Mouse (Mus musculus) heart, postnatal 14 days (tissue): Measurements from ENCODE around the gene H2-K1. TPM values are rescaled to one million over a fixed set of nuclear protein-coding genes. Genes with fewer than 3 reads are reported as not detected.

Experiments
- DNase-seq, 2 experiments: peaks; one replicate each; pipeline ENCODE4 v3.0.0; 2021 to 2022
- intact Hi-C: fragments of 180-260 bp; cut with DNase I; formaldehyde crosslinking; loops from one replicate; pipeline ENCODE4 v1.15.1; 2025
- long read RNA-seq, 2 experiments: library from polyadenylated mRNA; stranded (forward); transcript quantifications; one replicate each; pipeline ENCODE4 v2.0.0; 2021
- total RNA-seq, 2 experiments: library from RNA; stranded (reverse); gene quantifications; 2 replicates each; pipeline ENCODE4 v1.2.3; 2021

Gene H2-K1
- total RNA-seq = 10 to 100 TPM; 56.5 to 61.2 TPM
- long read RNA-seq, experiment 1, transcript H2-K1-201 (8 exons, 1,619 nt) = minor isoform, 7 of 31 reads
- long read RNA-seq, experiment 1, transcript H2-K1-205 (8 exons, 1,570 nt) = major isoform, 13 of 31 reads
- long read RNA-seq, experiment 1, partial matches to known transcripts = 5 of 31 reads
- long read RNA-seq, experiment 1, other reads (novel, unspliced or antisense) = 5 of 31 reads
- long read RNA-seq, experiment 2, transcript H2-K1-205 (8 exons, 1,570 nt) = major isoform, 13 of 25 reads
- long read RNA-seq, experiment 2, transcript H2-K1-201 (8 exons, 1,619 nt) = minor isoform, 7 of 25 reads
- long read RNA-seq, experiment 2, partial matches to known transcripts = 4 of 25 reads
- long read RNA-seq, experiment 2, other reads (novel, unspliced or antisense) = 1 of 25 reads

- intact Hi-C loops = loop anchor here (5.0 kb wide), 1 partner anchor 33 kb away; no protein-coding TSS in a partner anchor
- DNase-seq = peak; percentile 87 to 92
Observed at GRCm38 (mm10) chr17:34000150-34000537, at the start of gene H2-K1. H2-K1 (minus strand) TSS chr17:34000347.

DNA sequence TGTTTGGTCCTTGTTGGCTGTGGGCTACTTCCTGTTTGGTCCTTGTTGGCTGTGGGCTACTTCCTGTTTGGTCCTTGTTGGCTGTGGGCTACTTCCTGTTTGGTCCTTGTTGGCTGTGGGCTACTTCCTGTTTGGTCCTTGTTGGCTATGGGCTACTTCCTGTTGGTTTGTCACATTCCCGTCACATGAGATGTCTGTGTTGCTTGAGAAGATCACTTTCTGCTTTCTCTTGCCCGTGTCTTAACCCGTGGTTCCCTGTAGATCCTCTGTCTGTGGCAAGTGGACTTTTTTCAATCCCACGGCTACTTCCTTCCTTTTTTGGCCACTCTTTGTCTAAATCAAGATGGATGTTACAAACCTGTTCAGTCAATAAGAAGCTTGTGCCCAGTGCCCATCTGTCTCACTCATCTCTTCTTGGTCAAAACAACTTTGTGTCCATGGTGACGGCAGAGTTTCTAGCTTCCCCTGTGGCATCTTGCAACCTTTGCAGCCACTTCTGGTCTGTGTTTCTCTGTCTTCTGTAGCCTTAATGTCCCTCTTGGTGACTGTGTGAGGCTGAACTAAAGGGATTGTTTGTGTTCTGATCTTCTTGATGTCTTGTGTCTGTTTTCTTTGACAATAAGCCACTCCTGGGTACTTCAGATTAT is 47.4 kb upstream of the H2-K1 start:
- intact Hi-C loops = no loop called here
- no peak for DNase-seq

DNA sequence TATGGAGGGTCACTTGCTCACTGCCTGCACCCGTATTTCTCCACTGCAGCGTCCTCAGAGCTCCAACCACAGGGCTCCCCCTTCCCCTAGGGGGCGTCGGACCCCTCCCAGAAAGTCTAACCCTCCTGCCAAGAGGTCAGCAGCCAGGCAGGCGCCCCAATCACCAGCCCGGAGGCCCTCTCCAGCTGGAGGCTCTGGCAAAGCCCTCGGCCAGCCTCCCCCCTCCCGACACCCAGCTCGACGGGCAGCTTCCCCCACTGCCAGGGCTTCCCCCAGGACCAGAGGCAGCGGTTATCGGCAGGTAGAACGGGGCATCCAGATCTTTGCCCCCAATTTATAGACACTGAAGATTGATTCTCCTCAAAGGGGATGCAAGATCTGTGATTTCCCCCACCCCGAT is 45.8 kb upstream of the H2-K1 start:
- intact Hi-C loops = no loop called here
- DNase-seq = no peak

DNA sequence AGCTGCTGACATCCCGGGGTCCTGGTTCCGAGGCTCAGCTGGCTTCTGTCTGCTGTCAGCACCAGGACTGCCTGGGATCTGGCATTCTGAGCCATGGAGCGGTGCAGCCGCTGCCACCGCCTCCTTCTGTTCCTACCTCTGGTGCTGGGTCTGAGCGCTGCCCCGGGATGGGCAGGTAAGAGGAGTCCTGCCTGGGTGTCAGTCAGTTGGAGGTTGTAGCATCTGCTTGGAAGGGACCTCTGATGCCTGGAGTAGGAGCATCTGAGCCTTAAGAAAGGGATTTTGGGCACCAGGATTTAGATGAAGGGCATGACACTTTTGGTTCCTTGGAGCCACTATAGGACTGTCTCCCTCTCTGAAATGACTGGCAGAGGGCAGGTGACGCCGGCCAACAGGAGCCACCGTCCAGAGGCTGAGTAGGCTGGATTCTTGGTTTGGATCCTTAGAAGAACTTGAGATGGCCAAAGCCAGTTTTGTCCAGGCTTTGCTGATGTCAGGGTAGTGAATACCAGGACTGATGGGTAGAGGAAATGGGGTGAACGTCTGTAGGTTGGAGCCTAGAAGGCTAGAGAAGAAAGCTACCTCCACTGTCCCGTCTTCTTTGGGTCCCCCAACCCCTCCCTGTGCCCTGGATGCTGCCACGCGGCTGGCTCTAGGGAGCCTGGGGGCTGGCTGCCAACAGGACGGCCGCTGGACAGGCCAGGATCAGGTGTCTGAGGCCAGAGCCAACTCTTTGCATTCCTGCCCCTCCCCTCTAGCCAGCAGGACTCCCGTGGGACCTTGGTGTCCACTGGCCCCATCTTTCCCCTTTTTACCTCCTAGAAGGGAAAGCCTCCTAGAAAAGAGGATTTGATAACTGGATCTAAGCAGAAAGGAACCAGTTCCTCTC is 39.7 kb upstream of the H2-K1 start:
- intact Hi-C loops = no loop called here

GRCm38 (mm10) chr17:34038878-34039561 is 38.9 kb upstream of the H2-K1 start, which contains the start of gene Col11a2:
Col11a2 (plus strand) TSS chr17:34039437.
- DNase-seq = no peak
- intact Hi-C loops = no loop called here

More for the DNA sequence above, 39.7 kb upstream of the H2-K1 start:
- DNase-seq = peak; percentile 68 to 74

DNA sequence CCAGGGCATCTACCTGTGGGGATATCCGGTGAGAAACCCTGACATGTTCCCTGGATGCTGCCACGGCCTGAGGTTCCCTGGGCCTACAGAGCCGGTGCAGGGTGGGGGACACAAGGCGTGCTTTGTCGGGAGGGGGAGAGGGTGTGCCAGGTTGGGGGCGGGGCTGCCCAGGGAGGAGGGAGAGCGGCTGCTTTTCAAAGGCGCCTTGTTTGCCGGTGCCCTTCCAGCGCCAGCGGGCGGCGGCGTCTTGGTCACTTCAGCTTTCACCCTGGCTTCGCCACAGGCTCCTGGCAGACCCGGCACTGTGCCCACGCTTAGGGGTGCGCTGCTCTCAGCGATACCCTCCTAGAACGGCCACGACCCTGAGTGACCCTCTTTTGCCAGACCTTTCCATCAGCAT is 38.3 kb upstream of the H2-K1 start:
- DNase-seq = no peak
- intact Hi-C loops = no loop called here

- intact Hi-C loops = no loop called here
- DNase-seq = no peak
Observed at GRCm38 (mm10) chr17:34037241-34037640, 37.1 kb upstream of the H2-K1 start.

- intact Hi-C loops = no loop called here
- peak in 1 of 2 experiments; percentile 58 for DNase-seq
Observed at GRCm38 (mm10) chr17:34036647-34037046, 36.5 kb upstream of the H2-K1 start.

GRCm38 (mm10) chr17:34035517-34035916 is 35.4 kb upstream of the H2-K1 start:
- no peak for DNase-seq

DNA sequence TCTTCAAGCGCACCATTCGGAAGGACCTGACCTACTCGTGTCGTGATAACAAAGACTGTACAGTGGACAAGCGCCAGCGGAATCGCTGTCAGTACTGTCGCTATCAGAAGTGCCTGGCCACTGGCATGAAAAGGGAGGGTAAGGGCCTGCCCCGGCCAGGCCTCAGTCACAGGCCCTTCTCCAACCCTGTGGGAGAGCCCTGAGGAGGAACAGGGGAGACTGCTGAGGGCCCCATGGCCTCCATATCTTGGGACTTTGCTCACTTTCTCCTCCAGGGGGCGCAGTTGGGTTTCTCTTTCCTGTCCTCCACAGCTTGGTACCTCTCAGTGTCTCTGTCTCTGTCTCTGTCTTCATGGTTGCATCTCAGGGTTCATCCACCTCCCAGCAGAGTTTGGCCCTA is 33.9 kb upstream of the H2-K1 start:
- intact Hi-C loops = loop anchor here (5.0 kb wide), 1 partner anchor 83 kb away; the partner anchor contains the start of gene H2-DMa
- peak; percentile 69 to 80 for DNase-seq

More at GRCm38 (mm10) chr17:34035517-34035916, 35.4 kb upstream of the H2-K1 start:
- intact Hi-C loops = no loop called here

DNA sequence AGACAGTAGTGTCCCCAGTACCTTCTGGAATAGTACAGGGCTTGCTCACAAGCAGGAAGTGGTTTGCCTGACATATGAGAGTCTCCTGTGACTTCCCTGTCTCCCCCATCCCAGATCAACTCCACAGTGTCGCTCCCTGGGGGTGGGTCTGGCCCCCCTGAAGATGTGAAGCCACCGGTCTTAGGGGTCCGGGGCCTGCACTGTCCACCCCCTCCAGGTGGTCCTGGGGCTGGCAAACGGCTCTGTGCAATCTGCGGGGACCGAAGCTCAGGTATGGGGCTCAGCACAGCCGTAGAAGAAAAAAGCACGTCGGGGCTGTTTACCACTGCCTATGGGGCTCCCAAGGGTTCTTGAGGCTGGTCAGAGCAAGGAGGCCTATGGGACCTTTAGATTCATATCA is 33.3 kb upstream of the H2-K1 start:
- intact Hi-C loops = loop anchor here (5.0 kb wide), 1 partner anchor 84 kb away; the partner anchor contains the start of gene H2-DMa
- no peak for DNase-seq

DNA sequence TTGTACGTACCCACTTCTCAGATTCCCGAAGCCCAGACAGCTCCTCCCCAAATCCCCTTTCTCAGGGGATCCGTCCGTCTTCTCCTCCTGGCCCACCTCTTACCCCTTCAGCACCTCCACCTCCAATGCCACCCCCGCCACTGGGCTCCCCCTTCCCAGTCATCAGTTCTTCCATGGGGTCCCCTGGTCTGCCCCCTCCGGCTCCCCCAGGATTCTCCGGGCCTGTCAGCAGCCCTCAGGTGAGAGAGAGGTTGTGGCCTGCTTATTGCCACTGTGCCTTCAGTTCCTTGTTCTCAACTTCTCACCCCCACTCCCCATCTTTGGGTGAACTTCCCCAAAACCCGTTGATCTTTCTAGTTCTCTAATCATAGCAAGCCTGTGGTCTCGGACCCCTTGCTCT is 32.7 kb upstream of the H2-K1 start:
- intact Hi-C loops = loop anchor here (5.0 kb wide), 1 partner anchor 84 kb away; the partner anchor contains the start of gene H2-DMa
- DNase-seq = no peak

DNA sequence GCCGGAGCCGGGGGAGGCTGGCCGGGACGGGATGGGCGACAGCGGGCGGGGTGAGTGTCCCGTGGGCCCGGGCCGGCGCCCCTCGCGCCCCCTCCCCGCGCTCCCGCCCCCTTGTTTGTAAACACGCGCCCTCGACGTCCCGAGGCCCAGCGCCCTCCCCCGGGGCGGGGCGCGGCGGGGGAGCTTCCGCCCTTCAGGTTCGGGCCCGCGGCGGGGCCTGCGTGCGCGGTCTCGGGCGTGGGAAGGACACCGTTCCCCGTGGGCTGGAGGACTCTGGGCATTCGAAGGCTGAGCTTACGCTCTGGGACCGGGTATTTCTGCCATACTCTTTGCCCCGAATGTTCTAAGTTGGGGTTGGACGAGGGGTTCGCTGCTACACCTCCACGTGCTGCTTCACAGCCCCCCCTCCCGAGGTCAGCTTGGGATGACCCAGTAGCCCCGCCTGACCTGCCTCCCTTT is 32.1 kb upstream of the H2-K1 start:
- intact Hi-C loops = loop anchor here (5.0 kb wide), 1 partner anchor 85 kb away; the partner anchor contains the start of gene H2-DMa
- peak; percentile 76 to 78 for DNase-seq

DNA sequence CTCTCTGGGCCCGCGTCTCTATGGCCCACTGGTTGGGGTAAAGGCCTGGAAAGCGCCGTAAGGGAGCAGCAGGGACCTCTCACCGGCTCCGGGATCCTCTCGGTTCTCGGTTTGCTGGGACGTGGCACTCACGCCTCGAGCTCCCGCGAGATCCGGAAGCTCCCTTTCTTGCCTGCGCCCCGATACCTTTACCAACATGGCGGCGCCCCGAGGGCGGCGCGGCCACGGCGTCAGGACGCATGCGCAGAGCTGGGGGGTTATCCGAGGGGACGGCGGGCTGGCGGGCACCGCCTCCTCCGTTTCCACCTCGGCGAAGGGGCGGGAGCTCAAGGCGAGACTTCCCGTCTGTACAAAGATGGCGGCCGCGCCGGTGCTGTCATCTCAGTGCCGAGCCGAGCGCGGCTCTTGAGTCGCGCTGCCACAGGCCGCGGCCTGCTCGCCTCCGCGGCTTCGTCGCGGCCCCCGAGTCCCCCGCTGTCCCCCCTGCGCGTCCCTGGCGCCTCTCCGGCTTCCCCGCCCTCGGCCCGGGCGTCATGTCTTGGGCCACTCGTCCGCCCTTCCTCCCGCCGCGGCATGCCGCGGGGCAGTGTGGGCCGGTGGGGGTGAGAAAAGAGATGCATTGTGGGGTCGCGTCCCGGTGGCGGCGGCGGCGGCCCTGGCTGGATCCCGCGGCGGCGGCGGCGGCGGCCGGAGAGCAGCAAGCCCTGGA is 31.5 kb upstream of the H2-K1 start, which contains the start of the genes Slc39a7 and Rxrb:
Gene Slc39a7, minus strand, starts transcription at position 218 of the 709 bp plus-strand sequence.
Gene Rxrb, plus strand, starts transcription at position 348 of the 709 bp plus-strand sequence.
- peak; percentile 100 for DNase-seq

GRCm38 (mm10) chr17:34030861-34031326 is 30.7 kb upstream of the H2-K1 start:
- DNase-seq = no peak
- intact Hi-C loops = loop anchor here (5.0 kb wide), 1 partner anchor 86 kb away; the partner anchor contains the start of gene H2-DMa

More for the DNA sequence above, 31.5 kb upstream of the H2-K1 start, which contains the start of the genes Slc39a7 and Rxrb:
- intact Hi-C loops = loop anchor here (5.0 kb wide), 1 partner anchor 86 kb away; the partner anchor contains the start of gene H2-DMa

DNA sequence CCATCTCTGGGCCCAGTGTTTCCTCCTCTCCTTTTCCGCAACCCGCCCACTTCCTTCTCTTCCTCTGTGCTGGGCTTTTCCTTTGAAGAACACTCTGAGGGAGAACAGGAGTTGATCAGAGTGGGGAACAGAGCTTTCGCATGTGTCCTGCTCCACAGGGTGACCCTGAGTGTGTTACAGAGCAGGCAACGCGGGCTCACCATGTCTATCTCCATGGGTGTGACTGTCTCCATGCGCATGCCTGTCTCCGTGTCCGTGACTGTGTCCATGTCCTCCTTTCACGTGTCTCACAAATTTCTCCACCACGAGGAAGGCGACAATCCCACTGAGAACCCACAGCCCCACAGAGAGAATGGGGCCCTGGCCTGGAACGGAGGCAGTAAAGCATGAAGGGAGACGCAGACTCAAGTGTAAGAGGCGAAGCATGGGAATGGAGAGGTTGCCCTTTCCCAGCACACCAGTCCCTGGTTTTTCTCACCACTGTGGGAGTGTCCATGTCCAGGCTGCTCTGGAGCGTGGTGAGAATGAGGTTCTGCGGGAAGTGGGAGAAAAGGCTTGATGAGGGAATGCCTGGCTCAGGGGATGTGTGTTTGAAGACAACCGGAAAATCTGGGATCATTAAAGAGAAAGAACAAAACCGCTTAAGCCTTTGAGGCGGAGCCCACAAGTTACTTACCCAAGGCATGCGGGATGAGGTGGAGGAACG is 29.9 kb upstream of the H2-K1 start:
- intact Hi-C loops = loop anchor here (5.0 kb wide), 1 partner anchor 87 kb away; the partner anchor contains the start of gene H2-DMa
- no peak for DNase-seq

- no peak for DNase-seq
- intact Hi-C loops = no loop called here
Observed at GRCm38 (mm10) chr17:34029150-34029889, 29.2 kb upstream of the H2-K1 start.
